8 mouse cellular contexts compared by ENCODE assay signal in genomic region chr2:152294541-152294940, GRCm38 (mm10). TPM values are rescaled to one million over a fixed set of nuclear protein-coding genes. Genes with fewer than 3 reads are reported as not detected.
DNase-seq lines count a peak whose midpoint lies in the region; ATAC-seq lines count a peak whose summit lies in the region.

No protein-coding gene starts in this region.

- peaks cover 46% of the 10 kb centered on the region for H3K4me1 ChIP-seq in heart, embryonic 13.5 days
- peaks cover 39% of the 10 kb centered on the region for H3K4me1 ChIP-seq in hindbrain, embryonic 13.5 days (replicated peaks)
- H3K4me1 ChIP-seq in midbrain, embryonic 12.5 days: peaks cover 20% of the 10 kb centered on the region

- H3K4me2 ChIP-seq in heart, embryonic 13.5 days: peak overlapping the region; percentile 95
- H3K4me2 ChIP-seq in hindbrain, embryonic 13.5 days: peak overlapping the region; percentile 83
- peak overlapping the region; percentile 86 for H3K4me2 ChIP-seq in midbrain, embryonic 12.5 days (replicated peaks)

- H3K36me3 ChIP-seq in heart, embryonic 13.5 days: no peaks in the 10 kb centered on the region
- no peaks in the 10 kb centered on the region for H3K36me3 ChIP-seq in hindbrain, embryonic 13.5 days
- H3K36me3 ChIP-seq in midbrain, embryonic 12.5 days: 0 out of 2 replicates have a peak, but pooled peaks cover 5% of the 10 kb centered on the region

- no peak for DNase-seq in heart, adult 11 months
- peak; percentile 4 for DNase-seq in Muller cell, postnatal 12 days (ENCODE audit: inconsistent ontology term)
- DNase-seq in cerebellum, postnatal 14 days: no peak
- DNase-seq in left cerebral cortex, postnatal 10 days (ENCODE audit: extremely low spot score in 1 of 2, low spot score in 2 of 2): no peak
- no peak for DNase-seq in right cerebral cortex, postnatal 4 days

- peak overlapping the region; percentile 98 for H3K9ac ChIP-seq in heart, embryonic 13.5 days
- H3K9ac ChIP-seq in hindbrain, embryonic 13.5 days: peak overlapping the region; percentile 94
- H3K9ac ChIP-seq in midbrain, embryonic 12.5 days (replicated peaks): peak overlapping the region; percentile 95

- intact Hi-C loops in left cerebral cortex, postnatal 10 days (cut with DNase I): no loop called here

- ATAC-seq in heart, embryonic 13.5 days (ENCODE audit: extremely low read depth, insufficient number of reproducible peaks, low FRiP score, low TSS enrichment): no peak
- ATAC-seq in hindbrain, embryonic 13.5 days (ENCODE audit: low FRiP score): no peak
- ATAC-seq in midbrain, embryonic 12.5 days (ENCODE audit: low FRiP score, low read depth): no peak

- no peaks in the 10 kb centered on the region for H3K9me3 ChIP-seq in heart, embryonic 13.5 days
- no peaks in the 10 kb centered on the region for H3K9me3 ChIP-seq in hindbrain, embryonic 13.5 days
- no peaks in the 10 kb centered on the region for H3K9me3 ChIP-seq in midbrain, embryonic 12.5 days

- peak overlapping the region; percentile 91 for H3K27ac ChIP-seq in heart, embryonic 13.5 days (replicated peaks)
- H3K27ac ChIP-seq in hindbrain, embryonic 13.5 days: no peak overlapping the region
- H3K27ac ChIP-seq in midbrain, embryonic 12.5 days (replicated peaks): no peak overlapping the region

- H3K4me3 ChIP-seq in heart, embryonic 13.5 days: peak overlapping the region; percentile 93
- H3K4me3 ChIP-seq in hindbrain, embryonic 13.5 days: peak overlapping the region; percentile 90
- H3K4me3 ChIP-seq in midbrain, embryonic 12.5 days: peak overlapping the region; percentile 97

- H3K27me3 ChIP-seq in heart, embryonic 13.5 days (replicated peaks): no peaks in the 10 kb centered on the region
- H3K27me3 ChIP-seq in hindbrain, embryonic 13.5 days: no peaks in the 10 kb centered on the region
- H3K27me3 ChIP-seq in midbrain, embryonic 12.5 days: no peaks in the 10 kb centered on the region

- 38% methylated on average over 5 of the region's 5 CpGs for WGBS in heart, embryonic 13.5 days
- WGBS in hindbrain, embryonic 13.5 days: 44% methylated on average over 5 of the region's 5 CpGs
- WGBS in midbrain, embryonic 12.5 days: 44% methylated on average over 5 of the region's 5 CpGs

RNA-seq across cellular contexts. Expression of gene Tbc1d20, which starts 0.9 kb away (rescaled TPM):
- 29.1 and 30.4 TPM in 2 replicates for polyA plus RNA-seq in heart, embryonic 13.5 days (2015; fragmentation: Nextera tagmentation; extraction: Ambion mirVana)
- polyA plus RNA-seq in hindbrain, embryonic 13.5 days (2015; fragmentation: Nextera tagmentation; extraction: Ambion mirVana): 32.2 and 34.3 TPM in 2 replicates
- 35.3 and 40.3 TPM in 2 replicates for polyA plus RNA-seq in midbrain, embryonic 12.5 days (2016; fragmentation: Nextera tagmentation; extraction: Ambion mirVana)
- total RNA-seq in left cerebral cortex, postnatal 10 days (2021): 10 to 100 TPM; 42.8 to 46.9 TPM

RNA-seq across cellular contexts. Expression of gene Rbck1, which starts 37.9 kb away (rescaled TPM):
- 60.7 and 66.3 TPM in 2 replicates for polyA plus RNA-seq in heart, embryonic 13.5 days (2015; fragmentation: Nextera tagmentation; extraction: Ambion mirVana)
- polyA plus RNA-seq in hindbrain, embryonic 13.5 days (2015; fragmentation: Nextera tagmentation; extraction: Ambion mirVana): 97.5 and 98.9 TPM in 2 replicates
- polyA plus RNA-seq in midbrain, embryonic 12.5 days (2016; fragmentation: Nextera tagmentation; extraction: Ambion mirVana): 91.4 and 96.6 TPM in 2 replicates
- total RNA-seq in left cerebral cortex, postnatal 10 days (2021): 100 to 1,000 TPM; 106 to 107 TPM

RNA-seq across cellular contexts. Expression of gene Trib3, which starts 49.3 kb away (rescaled TPM):
- 4.5 and 6.5 TPM in 2 replicates for polyA plus RNA-seq in heart, embryonic 13.5 days (2015; fragmentation: Nextera tagmentation; extraction: Ambion mirVana)
- polyA plus RNA-seq in hindbrain, embryonic 13.5 days (2015; fragmentation: Nextera tagmentation; extraction: Ambion mirVana): 0.97 and 1.5 TPM in 2 replicates
- 2.1 and 2.5 TPM in 2 replicates for polyA plus RNA-seq in midbrain, embryonic 12.5 days (2016; fragmentation: Nextera tagmentation; extraction: Ambion mirVana)
- 1 to 10 TPM in 1 of 2 experiments, under 1 TPM in 1; 0.49 to 1.0 TPM for total RNA-seq in left cerebral cortex, postnatal 10 days (2021)
